Mouse (Mus musculus) B cell, adult 67 days (primary cell): ENCODE results near the gene Cyp2c40. TPM values are rescaled to one million over a fixed set of nuclear protein-coding genes. Genes with fewer than 3 reads are reported as not detected.

Source experiments
- total RNA-seq, 2 experiments: library from RNA; stranded (reverse); gene quantifications; 4 replicates each; pipeline ENCODE4 v1.2.4; 2023

Cyp2c40 gene
- not detected for total RNA-seq

DNA sequence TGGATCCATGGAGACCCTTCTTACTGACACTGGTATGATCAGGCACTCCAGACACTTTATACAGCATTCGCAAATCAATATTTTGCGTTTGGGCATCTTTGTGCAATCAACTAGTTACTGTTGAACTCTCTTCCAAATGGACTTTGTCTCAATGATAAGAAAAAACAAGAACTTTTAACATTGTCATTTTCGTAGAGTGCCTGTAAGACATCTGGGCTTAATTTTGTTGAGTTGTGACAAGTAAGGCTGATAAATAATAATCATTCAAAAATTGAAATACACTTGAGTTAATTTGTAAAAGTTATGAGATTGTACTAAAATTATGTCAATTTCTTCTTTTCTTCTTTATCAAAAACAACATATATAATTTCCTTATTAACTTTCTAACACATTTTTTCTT, at the start of gene Cyp2c40:
Gene Cyp2c40 (minus strand): TSS at position 101 of the 400 bp plus-strand sequence.

GRCm38 (mm10) chr19:39740920-39741319, 71.7 kb downstream of the Cyp2c40 start, which contains the start of gene Cyp2c68:
Gene Cyp2c68, minus strand, starts transcription at chr19:39741054.

Other genes with a start within 250 kb of the Cyp2c40 start
- gene Cyp2c67, start 163.8 kb downstream of the Cyp2c40 start, total RNA-seq, result not detected
- not detected for gene Cyp2c68, start 71.8 kb downstream of the Cyp2c40 start, total RNA-seq
- gene Cyp2c69, start 74.0 kb upstream of the Cyp2c40 start, total RNA-seq, result not detected
- not detected for gene Cyp2c37, start 179.6 kb upstream of the Cyp2c40 start, total RNA-seq